Mouse (Mus musculus) limb, embryonic 11.5 days (tissue): ENCODE data around the gene Tulp4. TPM values are rescaled to one million over a fixed set of nuclear protein-coding genes. Genes with fewer than 3 reads are reported as not detected.

Source experiments
- ATAC-seq: fragments of 200-750 bp; cut with Nextera tagmentation; 2 replicates; pipeline ENCODE4 v1.8.0; 2017; ENCODE audit warnings: low read depth; ENCODE audit not compliant: insufficient number of reproducible peaks, low FRiP score, low TSS enrichment
- DNase-seq: peaks from one replicate; pipeline ENCODE4 v3.0.0-alpha.2; 2015; ENCODE audit warnings: low spot score
- H3K27ac ChIP-seq: fragments of 300-500 bp; sonication (generic); replicated peaks from 2 replicates; pipeline ENCODE4 v1.5.1; 2014; ENCODE audit warnings: low read depth, mild to moderate bottlenecking, low read length
- H3K27me3 ChIP-seq: fragments of 300-500 bp; sonication (generic); 2 replicates; pipeline ENCODE4 v1.6.1; 2014; ENCODE audit warnings: mild to moderate bottlenecking, low read length, mixed read lengths; ENCODE audit not compliant: control insufficient read depth, insufficient read depth
- H3K36me3 ChIP-seq: fragments of 300-500 bp; sonication (generic); 2 replicates; pipeline ENCODE4 v1.6.1; 2014; ENCODE audit warnings: mild to moderate bottlenecking, low read length, moderate library complexity, mixed read lengths; ENCODE audit not compliant: control insufficient read depth, insufficient read depth
- H3K4me1 ChIP-seq: fragments of 300-500 bp; sonication (generic); 2 replicates; pipeline ENCODE4 v1.6.1; 2014; ENCODE audit warnings: low read length, mixed read lengths; ENCODE audit not compliant: control insufficient read depth, insufficient read depth
- H3K4me2 ChIP-seq: fragments of 300-500 bp; sonication (generic); 2 replicates; pipeline ENCODE4 v1.6.1; 2014; ENCODE audit warnings: low read depth, mild to moderate bottlenecking, moderate library complexity; ENCODE audit not compliant: severe bottlenecking
- H3K4me3 ChIP-seq: fragments of 300-500 bp; sonication (generic); 2 replicates; pipeline ENCODE4 v1.5.1; 2014; ENCODE audit warnings: low read depth, low read length
- H3K9ac ChIP-seq: fragments of 300-500 bp; sonication (generic); 2 replicates; pipeline ENCODE4 v1.6.1; 2014; ENCODE audit warnings: mild to moderate bottlenecking, low read length
- H3K9me3 ChIP-seq: fragments of 300-500 bp; sonication (generic); 2 replicates; pipeline ENCODE4 v1.6.1; 2016; ENCODE audit warnings: low read length; ENCODE audit not compliant: control insufficient read depth
- WGBS: fragments of 180-500 bp; shearing (Covaris S2); extraction: QIAGEN DNeasy Blood & Tissue Kit; methylation state at CpG from one replicate; pipeline ENCODE4 v1.1.7; 2014; 5-methylcytosine and 5-hydroxymethylcytosine counted together
- polyA plus RNA-seq: library from polyadenylated mRNA; unstranded; fragments of >200 nt; fragmentation: Nextera tagmentation; extraction: Ambion mirVana; gene quantifications from 2 replicates; pipeline ENCODE4 v1.2.1, GENCODE M21; 2014

The Tulp4 gene
- 91.1 and 94.9 TPM in 2 replicates for polyA plus RNA-seq

GRCm38 (mm10) chr17:6106361-6107014 lies at the start of gene Tulp4:
Gene Tulp4 (plus strand): TSS chr17:6106437.
- H3K4me1 ChIP-seq: peaks cover 9% of the 10 kb centered on the region
- H3K4me2 ChIP-seq: peak within 1 kb of the TSS; percentile 81
- H3K27ac ChIP-seq: peak within 1 kb of the TSS; percentile 85
- peak within 1 kb of the TSS; percentile 95 for H3K9ac ChIP-seq
- peak; percentile 94 for ATAC-seq
- H3K27me3 ChIP-seq: no peaks in the 10 kb centered on the region
- peak within 1 kb of the TSS; percentile 78 for H3K4me3 ChIP-seq
- DNase-seq: peak; percentile 90
- H3K9me3 ChIP-seq: no peaks in the 10 kb centered on the region
- 2% methylated on average over 37 of the region's 76 CpGs for WGBS
- H3K36me3 ChIP-seq: no peaks in the 10 kb centered on the region

GRCm38 (mm10) chr17:6062793-6063192 lies 43.4 kb upstream of the Tulp4 start:
- Histone ChIP-seq H3K27ac (no peak overlapping the region), H3K9me3 (no peaks in the 10 kb centered on the region), H3K4me1 (no peaks in the 10 kb centered on the region), H3K36me3 (peaks cover 4% of the 10 kb centered on the region; the same call in 1 of the 2 replicates), H3K9ac (no peak overlapping the region), H3K27me3 (no peaks in the 10 kb centered on the region), H3K4me3 (no peak overlapping the region), H3K4me2 (no peak overlapping the region)
- no peak for ATAC-seq
- no peak for DNase-seq
- whole genome bisulfite sequencing: 79% methylated on average over 8 of the region's 8 CpGs

- Histone ChIP-seq H3K27ac (no peak overlapping the region), H3K4me3 (no peak overlapping the region), H3K4me1 (no peaks in the 10 kb centered on the region), H3K9me3 (no peaks in the 10 kb centered on the region), H3K4me2 (no peak overlapping the region), H3K27me3 (no peaks in the 10 kb centered on the region), H3K36me3 (peaks cover 4% of the 10 kb centered on the region; the same call in 1 of the 2 replicates), H3K9ac (no peak overlapping the region)
- ATAC-seq (no peak), DNase-seq (no peak)
- 91% methylated on average over 5 of the region's 5 CpGs for WGBS
Measured at GRCm38 (mm10) chr17:6063532-6063931, 42.7 kb upstream of the Tulp4 start.

GRCm38 (mm10) chr17:6066021-6066420 lies 40.2 kb upstream of the Tulp4 start:
- Histone ChIP-seq H3K9ac (no peak overlapping the region), H3K4me1 (no peaks in the 10 kb centered on the region), H3K27me3 (no peaks in the 10 kb centered on the region), H3K4me3 (no peak overlapping the region), H3K9me3 (no peaks in the 10 kb centered on the region), H3K36me3 (peaks cover 4% of the 10 kb centered on the region; the same call in 1 of the 2 replicates), H3K4me2 (no peak overlapping the region), H3K27ac (no peak overlapping the region)
- DNase-seq (no peak), ATAC-seq (no peak)
- WGBS: 92% methylated on average over 2 of the region's 2 CpGs

GRCm38 (mm10) chr17:6067613-6068012 lies 38.6 kb upstream of the Tulp4 start:
- no peaks in the 10 kb centered on the region for H3K27me3 ChIP-seq
- no peaks in the 10 kb centered on the region for H3K9me3 ChIP-seq
- H3K4me2 ChIP-seq: no peak overlapping the region
- no peak overlapping the region for H3K4me3 ChIP-seq
- 93% methylated on average over 7 of the region's 7 CpGs for WGBS
- H3K36me3 ChIP-seq: peaks cover 4% of the 10 kb centered on the region; the same call in 1 of the 2 replicates
- H3K4me1 ChIP-seq: no peaks in the 10 kb centered on the region
- ATAC-seq (no peak), DNase-seq (no peak)
- no peak overlapping the region for H3K9ac ChIP-seq
- H3K27ac ChIP-seq: no peak overlapping the region

- Histone ChIP-seq H3K4me2 (no peak overlapping the region), H3K4me1 (no peaks in the 10 kb centered on the region), H3K36me3 (no peaks in the 10 kb centered on the region; the same call in 1 of the 2 replicates), H3K27ac (no peak overlapping the region), H3K4me3 (no peak overlapping the region), H3K9ac (no peak overlapping the region), H3K9me3 (no peaks in the 10 kb centered on the region), H3K27me3 (no peaks in the 10 kb centered on the region)
- no peak for DNase-seq
- WGBS: 94% methylated on average over 6 of the region's 6 CpGs
- no peak for ATAC-seq
Measured at GRCm38 (mm10) chr17:6069866-6070265, 36.4 kb upstream of the Tulp4 start.

GRCm38 (mm10) chr17:6073405-6073804 lies 32.8 kb upstream of the Tulp4 start:
- 39% methylated on average over 7 of the region's 7 CpGs for WGBS
- no peaks in the 10 kb centered on the region for H3K9me3 ChIP-seq
- DNase-seq: no peak
- H3K27ac ChIP-seq: no peak overlapping the region
- H3K36me3 ChIP-seq: no peaks in the 10 kb centered on the region; the same call in 1 of the 2 replicates
- H3K9ac ChIP-seq: no peak overlapping the region
- no peak overlapping the region for H3K4me3 ChIP-seq
- H3K27me3 ChIP-seq: no peaks in the 10 kb centered on the region
- ATAC-seq: no peak
- no peaks in the 10 kb centered on the region for H3K4me1 ChIP-seq
- H3K4me2 ChIP-seq: no peak overlapping the region

- Histone ChIP-seq H3K27me3 (no peaks in the 10 kb centered on the region), H3K4me2 (peak within 1 kb of the TSS; percentile 82), H3K9me3 (no peaks in the 10 kb centered on the region), H3K27ac (0 out of 2 replicates have a peak within 1 kb of the TSS, but pooled peaks have one; percentile 25), H3K36me3 (no peaks in the 10 kb centered on the region), H3K4me3 (peak within 1 kb of the TSS; percentile 72), H3K4me1 (no peaks in the 10 kb centered on the region), H3K9ac (peak within 1 kb of the TSS; percentile 76)
- ATAC-seq (peak; percentile 99), DNase-seq (peak; percentile 99)
- under 1% methylated on average over 70 of the region's 70 CpGs for WGBS
Measured at GRCm38 (mm10) chr17:6079287-6080122, 26.7 kb upstream of the Tulp4 start, which contains the start of the genes Serac1 and Gtf2h5. Gene Serac1 (minus strand): TSS chr17:6079741. Gene Gtf2h5 (plus strand): TSS chr17:6079786.
